Mouse (Mus musculus) liver, embryonic 16.5 days (tissue): ENCODE measurements around the gene Tspan3. TPM values are rescaled to one million over a fixed set of nuclear protein-coding genes. Genes with fewer than 3 reads are reported as not detected.

Source experiments
- ATAC-seq: fragments of 200-750 bp; cut with Nextera tagmentation; 2 replicates; pipeline ENCODE4 v1.8.0; 2017; ENCODE audit warnings: low read depth, mild to moderate bottlenecking, moderate number of reproducible peaks, moderate library complexity
- H3K27ac ChIP-seq: fragments of 300-500 bp; sonication (generic); 2 replicates; pipeline ENCODE4 v1.5.1; 2014; ENCODE audit warnings: mild to moderate bottlenecking, low read length
- H3K27me3 ChIP-seq: fragments of 300-500 bp; sonication (generic); 2 replicates; pipeline ENCODE4 v1.6.1; 2014; ENCODE audit warnings: low read depth, low read length, mixed read lengths; ENCODE audit not compliant: control insufficient read depth, insufficient read depth
- H3K36me3 ChIP-seq: fragments of 300-500 bp; sonication (generic); 2 replicates; pipeline ENCODE4 v1.6.1; 2014; ENCODE audit warnings: mild to moderate bottlenecking; ENCODE audit not compliant: control insufficient read depth, insufficient read depth
- H3K4me1 ChIP-seq: fragments of 300-500 bp; sonication (generic); 2 replicates; pipeline ENCODE4 v1.6.1; 2014; ENCODE audit warnings: low read depth, low read length, mixed read lengths; ENCODE audit not compliant: control insufficient read depth
- H3K4me2 ChIP-seq: fragments of 300-500 bp; sonication (generic); 2 replicates; pipeline ENCODE4 v1.6.1; 2014; ENCODE audit warnings: low read depth, low read length, mixed read lengths
- H3K4me3 ChIP-seq: fragments of 300-500 bp; sonication (generic); 2 replicates; pipeline ENCODE4 v1.5.1; 2014; ENCODE audit warnings: low read depth, mild to moderate bottlenecking, low read length
- H3K9ac ChIP-seq: fragments of 300-500 bp; sonication (generic); 2 replicates; pipeline ENCODE4 v1.6.1; 2014; ENCODE audit warnings: low read depth, low read length
- H3K9me3 ChIP-seq: fragments of 300-500 bp; sonication (generic); replicated peaks from 2 replicates; pipeline ENCODE4 v1.6.1; 2016; ENCODE audit warnings: low read length; ENCODE audit not compliant: control insufficient read depth
- WGBS: fragments of 180-500 bp; shearing (Covaris S2); extraction: QIAGEN DNeasy Blood & Tissue Kit; methylation state at CpG from one replicate; pipeline ENCODE4 v1.1.7; 2014; ENCODE audit not compliant: insufficient replicate concordance; 5-methylcytosine and 5-hydroxymethylcytosine counted together
- polyA plus RNA-seq: library from polyadenylated mRNA; unstranded; fragments of >200 nt; fragmentation: Nextera tagmentation; extraction: Ambion mirVana; gene quantifications from 2 replicates; pipeline ENCODE4 v1.2.1, GENCODE M21; 2015

The Tspan3 gene
- polyA plus RNA-seq, result 21.7 and 27.5 TPM in 2 replicates

DNA sequence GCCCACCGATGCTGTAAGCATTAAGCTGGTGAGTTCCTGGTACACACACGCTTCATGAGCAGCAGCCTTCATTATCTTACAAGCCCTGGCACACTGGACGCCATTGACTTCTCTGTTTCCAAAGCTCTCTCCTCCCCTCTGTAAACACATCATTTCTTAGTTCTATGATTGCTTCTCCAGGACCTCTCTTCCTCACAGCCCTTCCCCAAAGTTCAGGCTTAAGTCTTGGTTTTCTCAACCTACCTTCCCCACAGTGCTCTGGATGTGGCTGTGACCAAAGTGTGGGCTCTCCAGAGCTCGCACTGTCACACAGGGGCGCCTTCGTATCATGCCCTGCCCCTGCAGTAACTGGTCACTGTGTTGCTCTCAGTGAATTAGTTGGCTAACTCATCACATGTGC is at the start of gene Tspan3:
Tspan3 (minus strand) TSS at position 101 of the 400 bp plus-strand sequence.
- Histone ChIP-seq H3K27me3 (no peaks in the 10 kb centered on the region; the same call in 1 of the 2 replicates), H3K4me1 (no peaks in the 10 kb centered on the region; the same call in 1 of the 2 replicates), H3K4me2 (no peak within 1 kb of the TSS), H3K36me3 (no peaks in the 10 kb centered on the region), H3K27ac (no peak within 1 kb of the TSS), H3K9ac (no peak within 1 kb of the TSS), H3K9me3 (no peaks in the 10 kb centered on the region), H3K4me3 (no peak within 1 kb of the TSS)
- ATAC-seq, result no peak
- 62% methylated on average over 6 of the region's 6 CpGs for WGBS

DNA sequence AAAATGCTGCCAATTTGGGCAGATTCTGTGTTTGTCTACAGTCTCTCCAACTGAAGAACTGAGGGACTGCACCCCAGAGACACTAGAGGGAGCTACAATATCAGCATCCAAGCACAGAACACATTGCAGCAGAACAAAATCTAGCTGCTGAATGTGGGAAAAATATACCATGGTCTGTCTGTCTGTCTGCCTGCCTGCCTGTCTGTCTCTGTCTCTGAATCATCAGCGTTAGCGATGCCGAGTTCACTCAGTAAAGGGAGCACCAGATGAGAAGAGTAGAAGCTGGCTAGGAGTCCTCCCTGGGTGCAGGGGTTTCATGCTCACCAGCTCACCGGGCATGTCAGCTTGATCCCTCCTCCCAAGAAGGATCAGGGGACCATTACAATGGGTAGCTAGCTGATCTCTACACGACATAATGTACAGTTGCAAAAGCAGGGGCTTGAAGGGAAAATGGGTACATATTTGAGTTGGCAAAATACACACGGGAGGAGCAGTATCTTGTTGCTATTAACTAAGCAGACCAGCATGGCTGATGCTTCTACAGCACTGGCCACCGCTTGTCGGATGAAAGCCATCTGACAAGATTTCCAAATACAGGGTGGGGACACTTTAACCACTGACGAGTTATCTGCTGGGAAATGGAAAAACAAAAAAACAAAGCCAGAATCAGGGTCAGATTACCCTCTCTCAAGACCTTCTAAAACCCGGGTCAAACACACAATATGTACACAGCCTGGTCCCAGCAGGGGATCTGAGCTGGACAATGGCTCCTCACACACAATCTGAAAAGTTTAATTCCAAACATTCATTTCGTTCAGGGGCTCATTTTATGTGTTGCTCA is 48.4 kb upstream of the Tspan3 start:
- Histone ChIP-seq H3K9ac (no peak overlapping the region), H3K27ac (no peak overlapping the region), H3K4me2 (no peak overlapping the region), H3K36me3 (no peaks in the 10 kb centered on the region), H3K4me3 (no peak overlapping the region), H3K9me3 (no peaks in the 10 kb centered on the region), H3K4me1 (no peaks in the 10 kb centered on the region), H3K27me3 (no peaks in the 10 kb centered on the region)
- no peak for ATAC-seq
- 39% methylated on average over 11 of the region's 11 CpGs for WGBS

DNA sequence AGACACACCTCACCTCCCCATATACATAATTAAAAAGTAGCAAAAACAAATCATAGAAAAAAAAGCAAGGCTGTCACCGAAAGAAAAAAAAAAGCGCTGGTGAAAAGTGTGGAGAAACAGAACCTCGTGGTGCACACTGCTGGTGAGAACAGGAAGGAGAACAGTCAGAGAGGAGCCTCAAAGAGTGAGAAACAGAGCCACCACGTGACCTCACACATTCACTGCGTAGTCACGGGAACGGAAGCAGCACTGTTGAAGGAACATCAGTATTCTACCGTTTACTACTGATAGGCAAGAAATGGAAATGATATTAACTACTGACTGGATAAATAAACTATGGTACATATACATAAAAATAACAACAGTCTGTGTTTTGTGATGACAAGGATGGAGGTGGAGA is 43.5 kb upstream of the Tspan3 start:
- Histone ChIP-seq H3K9me3 (no peaks in the 10 kb centered on the region), H3K27me3 (no peaks in the 10 kb centered on the region), H3K27ac (no peak overlapping the region), H3K9ac (no peak overlapping the region), H3K36me3 (no peaks in the 10 kb centered on the region), H3K4me3 (no peak overlapping the region), H3K4me2 (no peak overlapping the region), H3K4me1 (no peaks in the 10 kb centered on the region)
- WGBS, result 59% methylated on average over 8 of the region's 8 CpGs
- no peak for ATAC-seq

DNA sequence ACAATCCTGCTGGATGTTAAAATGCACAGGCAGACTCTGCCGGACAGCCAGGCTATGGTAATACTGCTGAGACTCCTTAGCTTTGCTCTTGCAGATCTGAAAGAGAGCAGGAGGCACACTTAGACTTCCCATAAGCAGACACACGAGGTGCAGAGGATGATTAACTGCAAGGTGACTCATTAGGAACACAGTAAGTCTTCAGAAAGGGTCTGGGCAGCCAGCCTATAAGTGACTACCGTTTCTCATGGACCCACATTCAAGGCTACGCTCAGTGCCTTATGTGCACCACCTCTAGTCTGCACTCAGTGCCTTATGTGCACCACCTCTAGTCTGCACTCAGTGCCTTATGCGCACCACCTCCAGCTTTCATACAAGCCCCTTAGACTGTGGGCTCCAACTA is 42.2 kb upstream of the Tspan3 start:
- no peak for ATAC-seq
- H3K36me3 ChIP-seq, result no peaks in the 10 kb centered on the region
- no peaks in the 10 kb centered on the region for H3K27me3 ChIP-seq
- H3K4me1 ChIP-seq, result no peaks in the 10 kb centered on the region
- no peaks in the 10 kb centered on the region for H3K9me3 ChIP-seq
- H3K4me3 ChIP-seq, result no peak overlapping the region
- 52% methylated on average over 5 of the region's 5 CpGs for WGBS
- H3K9ac ChIP-seq, result no peak overlapping the region
- no peak overlapping the region for H3K27ac ChIP-seq
- H3K4me2 ChIP-seq, result no peak overlapping the region

DNA sequence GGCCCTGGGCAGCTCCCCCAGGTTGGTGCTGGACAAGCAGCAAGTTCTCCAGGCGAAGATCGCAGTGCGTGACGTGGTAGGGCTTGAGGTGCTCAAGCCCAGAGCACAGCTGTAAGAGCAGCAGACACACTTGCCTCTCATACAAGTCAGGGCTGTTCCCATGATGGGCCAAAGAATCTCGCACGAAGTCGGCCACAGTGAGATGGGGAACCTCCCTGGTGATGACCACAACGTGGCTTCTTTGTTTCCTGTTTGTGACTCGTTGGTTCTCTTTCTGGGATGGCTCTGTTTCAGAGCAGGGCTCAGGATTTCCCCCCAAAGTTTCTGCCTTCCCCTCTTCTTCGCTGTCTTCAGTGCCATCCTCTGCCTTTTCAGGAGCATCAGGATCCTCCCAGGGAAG is 41.8 kb upstream of the Tspan3 start:
- H3K9ac ChIP-seq, result no peak overlapping the region
- no peak overlapping the region for H3K4me3 ChIP-seq
- no peaks in the 10 kb centered on the region for H3K27me3 ChIP-seq
- no peak overlapping the region for H3K4me2 ChIP-seq
- 41% methylated on average over 10 of the region's 10 CpGs for WGBS
- H3K36me3 ChIP-seq, result no peaks in the 10 kb centered on the region
- H3K4me1 ChIP-seq, result no peaks in the 10 kb centered on the region
- no peaks in the 10 kb centered on the region for H3K9me3 ChIP-seq
- no peak for ATAC-seq
- no peak overlapping the region for H3K27ac ChIP-seq

DNA sequence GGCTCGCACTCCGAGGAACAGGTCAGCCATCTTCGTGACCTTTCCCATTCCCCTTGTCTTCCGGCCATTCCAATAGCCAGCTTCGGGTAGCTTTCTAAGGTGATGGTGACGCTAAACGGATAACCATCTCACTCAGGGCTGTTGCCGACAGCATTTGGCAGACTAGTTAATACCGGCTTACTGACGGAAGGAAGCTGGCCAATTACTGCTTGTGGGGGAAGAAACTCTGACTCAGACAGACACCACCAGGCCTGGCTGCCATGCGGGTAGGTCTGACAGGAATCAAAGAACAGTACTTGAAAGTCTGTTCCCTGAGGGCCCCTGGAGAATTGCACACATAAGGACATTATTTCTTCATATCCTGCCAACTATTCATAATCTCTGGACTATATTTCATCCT is 40.1 kb upstream of the Tspan3 start:
- no peak for ATAC-seq
- 79% methylated on average over 11 of the region's 11 CpGs for WGBS

DNA sequence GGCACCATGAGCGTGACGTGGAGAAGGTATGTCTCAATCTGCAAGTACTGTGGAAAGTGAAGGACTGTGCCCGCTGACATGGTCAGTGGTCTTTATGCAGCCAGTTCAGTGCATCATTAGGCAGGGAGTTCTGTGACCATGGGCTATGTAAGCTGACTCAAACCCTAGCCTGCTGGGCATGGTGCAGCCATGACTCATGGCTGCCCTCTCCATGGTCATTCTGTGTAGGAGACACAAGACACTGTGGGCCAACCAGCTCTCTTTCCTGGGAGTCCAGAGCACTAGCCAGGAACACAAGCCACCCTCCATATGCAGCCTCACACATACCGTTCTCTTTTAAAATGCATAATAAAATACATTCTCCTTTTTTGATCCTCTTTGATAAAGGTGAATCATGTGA is 39.0 kb upstream of the Tspan3 start:
- Histone ChIP-seq H3K4me3 (no peak overlapping the region), H3K27me3 (no peaks in the 10 kb centered on the region), H3K4me2 (no peak overlapping the region), H3K9ac (no peak overlapping the region), H3K4me1 (no peaks in the 10 kb centered on the region), H3K27ac (no peak overlapping the region), H3K36me3 (no peaks in the 10 kb centered on the region), H3K9me3 (no peaks in the 10 kb centered on the region)
- 74% methylated on average over 4 of the region's 4 CpGs for WGBS
- ATAC-seq, result no peak

More for the DNA sequence above, 40.1 kb upstream of the Tspan3 start:
- no peak overlapping the region for H3K4me3 ChIP-seq
- no peak overlapping the region for H3K9ac ChIP-seq
- H3K4me2 ChIP-seq, result no peak overlapping the region
- no peaks in the 10 kb centered on the region for H3K27me3 ChIP-seq
- no peak overlapping the region for H3K27ac ChIP-seq
- no peaks in the 10 kb centered on the region for H3K9me3 ChIP-seq
- no peaks in the 10 kb centered on the region for H3K4me1 ChIP-seq
- no peaks in the 10 kb centered on the region for H3K36me3 ChIP-seq

DNA sequence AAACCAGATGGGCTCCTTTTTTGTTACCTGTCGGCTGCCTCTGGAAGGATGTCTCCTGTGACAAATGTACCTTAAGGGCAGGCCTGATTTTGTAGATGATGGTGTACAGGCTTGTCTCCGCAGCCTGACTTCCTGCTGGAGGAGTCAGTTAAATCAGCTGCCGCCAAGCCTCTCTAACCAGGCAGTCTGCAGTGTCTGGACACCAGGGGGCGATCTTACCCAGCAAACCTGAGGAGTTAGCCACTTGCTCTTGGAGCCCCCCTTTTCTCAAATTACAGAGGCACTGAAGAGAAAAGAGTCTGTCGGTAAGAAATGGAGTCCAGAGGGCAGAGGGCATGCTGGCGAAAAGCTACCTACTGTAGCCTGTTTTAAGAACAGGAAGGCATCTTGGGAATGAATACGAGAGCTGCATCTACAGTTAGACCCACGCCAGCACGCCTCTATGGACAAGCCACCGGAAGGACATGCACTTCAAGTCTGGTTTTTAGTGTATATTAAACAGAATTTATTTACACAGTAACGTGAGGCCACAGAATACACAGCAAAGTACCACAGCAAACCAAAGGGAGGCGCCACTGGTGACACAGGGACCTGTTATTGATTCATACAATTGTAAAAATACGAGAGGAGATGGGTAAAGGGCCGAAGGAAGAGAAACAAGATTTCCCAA is 35.5 kb upstream of the Tspan3 start:
- 34% methylated on average over 14 of the region's 14 CpGs for WGBS
- Histone ChIP-seq H3K4me2 (no peak overlapping the region), H3K27me3 (no peaks in the 10 kb centered on the region), H3K9ac (no peak overlapping the region), H3K9me3 (no peaks in the 10 kb centered on the region), H3K4me1 (no peaks in the 10 kb centered on the region), H3K36me3 (no peaks in the 10 kb centered on the region), H3K27ac (no peak overlapping the region), H3K4me3 (no peak overlapping the region)
- ATAC-seq, result no peak

DNA sequence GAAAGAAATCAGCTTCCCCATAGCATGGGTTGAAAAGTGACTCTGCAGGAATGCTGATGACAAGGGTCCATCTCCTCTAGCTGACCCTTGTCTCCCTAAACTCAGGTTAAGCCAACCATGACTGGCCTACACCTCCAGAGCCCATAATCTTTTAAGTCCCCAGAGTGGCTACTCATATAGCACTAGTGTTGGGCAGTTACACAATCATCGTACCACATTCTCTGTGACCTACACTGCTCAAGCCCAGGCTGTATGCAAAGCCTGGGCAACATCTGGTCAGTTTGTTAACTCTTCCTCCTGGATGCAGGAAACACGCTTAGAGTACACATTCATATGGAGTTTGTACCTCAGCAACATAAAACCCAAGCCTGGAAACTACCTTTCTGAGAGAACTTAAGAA is 34.9 kb upstream of the Tspan3 start:
- H3K4me2 ChIP-seq, result no peak overlapping the region
- no peak overlapping the region for H3K9ac ChIP-seq
- no peaks in the 10 kb centered on the region for H3K36me3 ChIP-seq
- no peaks in the 10 kb centered on the region for H3K27me3 ChIP-seq
- ATAC-seq, result no peak
- H3K9me3 ChIP-seq, result no peaks in the 10 kb centered on the region
- H3K27ac ChIP-seq, result no peak overlapping the region
- no peaks in the 10 kb centered on the region for H3K4me1 ChIP-seq
- 52% methylated on average over 2 of the region's 2 CpGs for WGBS
- H3K4me3 ChIP-seq, result no peak overlapping the region
